Mouse (Mus musculus): ENCODE measurements at regions not wholly inside any gene's neighbourhood (a gene's known extent, or its start where the extent isn't known, plus 50 kb on each side); places are given as distances from the start of the nearest gene placed in this dataset.

- Histone ChIP-seq H3K4me1 (ENCODE audit: control insufficient read depth, insufficient read depth, low read length) (no peaks in the 10 kb centered on the region), H3K4me2 (no peak overlapping the region), H3K4me3 (ENCODE audit: low read depth, low read length) (no peak overlapping the region), H3K27ac (ENCODE audit: low read depth, low read length) (no peak overlapping the region), H3K36me3 (ENCODE audit: control insufficient read depth, insufficient read depth, low read length) (no peaks in the 10 kb centered on the region), H3K9ac (ENCODE audit: low read length) (no peak overlapping the region), H3K9me3 (ENCODE audit: control insufficient read depth, low read length) (no peaks in the 10 kb centered on the region), H3K27me3 (ENCODE audit: control insufficient read depth, insufficient read depth, low read length) (no peaks in the 10 kb centered on the region)
- DNase-seq (ENCODE audit: low spot score, missing footprints): no peak
- ATAC-seq (ENCODE audit: low FRiP score): no peak
- 97% methylated on average over 6 of the region's 6 CpGs for WGBS
These were observed 395.3 kb upstream of the Sall1 start for GRCm38 (mm10) chr8:89439304-89439703.

GRCm38 (mm10) chr8:89426969-89427368 lies 383.0 kb upstream of the Sall1 start:
- no peaks in the 10 kb centered on the region for H3K9me3 ChIP-seq (ENCODE audit: control insufficient read depth, low read length)
- H3K4me1 ChIP-seq (ENCODE audit: control insufficient read depth, insufficient read depth, low read length): no peaks in the 10 kb centered on the region
- no peak overlapping the region for H3K9ac ChIP-seq (ENCODE audit: low read length)
- DNase-seq (ENCODE audit: low spot score, missing footprints): no peak
- no peaks in the 10 kb centered on the region for H3K27me3 ChIP-seq (ENCODE audit: control insufficient read depth, insufficient read depth, low read length)
- H3K27ac ChIP-seq (ENCODE audit: low read depth, low read length): no peak overlapping the region
- no peak overlapping the region for H3K4me3 ChIP-seq (ENCODE audit: low read depth, low read length)
- no peak for ATAC-seq (ENCODE audit: low FRiP score)
- H3K4me2 ChIP-seq: no peak overlapping the region
- no peaks in the 10 kb centered on the region for H3K36me3 ChIP-seq (ENCODE audit: control insufficient read depth, insufficient read depth, low read length)
- 89% methylated on average over 3 of the region's 3 CpGs for WGBS

GRCm38 (mm10) chr8:89415287-89415686 lies 371.3 kb upstream of the Sall1 start:
- H3K36me3 ChIP-seq (ENCODE audit: control insufficient read depth, insufficient read depth, low read length): no peaks in the 10 kb centered on the region
- ATAC-seq (ENCODE audit: low FRiP score) (no peak), DNase-seq (ENCODE audit: low spot score, missing footprints) (no peak)
- no peak overlapping the region for H3K4me2 ChIP-seq
- H3K4me1 ChIP-seq (ENCODE audit: control insufficient read depth, insufficient read depth, low read length): no peaks in the 10 kb centered on the region
- no peak overlapping the region for H3K27ac ChIP-seq (ENCODE audit: low read depth, low read length)
- no peak overlapping the region for H3K9ac ChIP-seq (ENCODE audit: low read length)
- H3K9me3 ChIP-seq (ENCODE audit: control insufficient read depth, low read length): no peaks in the 10 kb centered on the region
- no peak overlapping the region for H3K4me3 ChIP-seq (ENCODE audit: low read depth, low read length)
- no peaks in the 10 kb centered on the region for H3K27me3 ChIP-seq (ENCODE audit: control insufficient read depth, insufficient read depth, low read length)
- WGBS: 80% methylated on average over 2 of the region's 2 CpGs

GRCm38 (mm10) chr8:89412500-89412899 lies 368.5 kb upstream of the Sall1 start:
- H3K27me3 ChIP-seq (ENCODE audit: control insufficient read depth, insufficient read depth, low read length): no peaks in the 10 kb centered on the region
- H3K36me3 ChIP-seq (ENCODE audit: control insufficient read depth, insufficient read depth, low read length): no peaks in the 10 kb centered on the region
- H3K27ac ChIP-seq (ENCODE audit: low read depth, low read length): no peak overlapping the region
- no peak overlapping the region for H3K9ac ChIP-seq (ENCODE audit: low read length)
- WGBS: 86% methylated on average over 8 of the region's 8 CpGs
- no peak overlapping the region for H3K4me2 ChIP-seq
- DNase-seq (ENCODE audit: low spot score, missing footprints) (no peak), ATAC-seq (ENCODE audit: low FRiP score) (no peak)
- no peaks in the 10 kb centered on the region for H3K4me1 ChIP-seq (ENCODE audit: control insufficient read depth, insufficient read depth, low read length)
- H3K9me3 ChIP-seq (ENCODE audit: control insufficient read depth, low read length): no peaks in the 10 kb centered on the region
- no peak overlapping the region for H3K4me3 ChIP-seq (ENCODE audit: low read depth, low read length)

- no peak overlapping the region for H3K27ac ChIP-seq (ENCODE audit: low read depth, low read length)
- ATAC-seq (ENCODE audit: low FRiP score): no peak
- no peaks in the 10 kb centered on the region for H3K27me3 ChIP-seq (ENCODE audit: control insufficient read depth, insufficient read depth, low read length)
- H3K4me3 ChIP-seq (ENCODE audit: low read depth, low read length): no peak overlapping the region
- H3K36me3 ChIP-seq (ENCODE audit: control insufficient read depth, insufficient read depth, low read length): no peaks in the 10 kb centered on the region
- no peaks in the 10 kb centered on the region for H3K9me3 ChIP-seq (ENCODE audit: control insufficient read depth, low read length)
- no peak overlapping the region for H3K9ac ChIP-seq (ENCODE audit: low read length)
- WGBS: 44% methylated on average over 7 of the region's 7 CpGs
- no peaks in the 10 kb centered on the region for H3K4me1 ChIP-seq (ENCODE audit: control insufficient read depth, insufficient read depth, low read length)
- no peak for DNase-seq (ENCODE audit: low spot score, missing footprints)
- no peak overlapping the region for H3K4me2 ChIP-seq
These were observed 368.1 kb upstream of the Sall1 start for GRCm38 (mm10) chr8:89412046-89412445.

- Histone ChIP-seq H3K4me2 (no peak overlapping the region), H3K27me3 (ENCODE audit: control insufficient read depth, insufficient read depth, low read length) (no peaks in the 10 kb centered on the region), H3K27ac (ENCODE audit: low read depth, low read length) (no peak overlapping the region), H3K4me1 (ENCODE audit: control insufficient read depth, insufficient read depth, low read length) (no peaks in the 10 kb centered on the region), H3K9me3 (ENCODE audit: control insufficient read depth, low read length) (no peaks in the 10 kb centered on the region), H3K36me3 (ENCODE audit: control insufficient read depth, insufficient read depth, low read length) (no peaks in the 10 kb centered on the region), H3K4me3 (ENCODE audit: low read depth, low read length) (no peak overlapping the region), H3K9ac (ENCODE audit: low read length) (no peak overlapping the region)
- no peak for DNase-seq (ENCODE audit: low spot score, missing footprints)
- 91% methylated on average over 5 of the region's 5 CpGs for WGBS
- no peak for ATAC-seq (ENCODE audit: low FRiP score)
These were observed 362.7 kb upstream of the Sall1 start for GRCm38 (mm10) chr8:89406688-89407087.

GRCm38 (mm10) chr8:89404287-89404686 lies 360.3 kb upstream of the Sall1 start:
- Histone ChIP-seq H3K9me3 (ENCODE audit: control insufficient read depth, low read length) (no peaks in the 10 kb centered on the region), H3K4me3 (ENCODE audit: low read depth, low read length) (no peak overlapping the region), H3K27ac (ENCODE audit: low read depth, low read length) (no peak overlapping the region), H3K4me1 (ENCODE audit: control insufficient read depth, insufficient read depth, low read length) (no peaks in the 10 kb centered on the region), H3K27me3 (ENCODE audit: control insufficient read depth, insufficient read depth, low read length) (no peaks in the 10 kb centered on the region), H3K9ac (ENCODE audit: low read length) (no peak overlapping the region), H3K4me2 (no peak overlapping the region), H3K36me3 (ENCODE audit: control insufficient read depth, insufficient read depth, low read length) (no peaks in the 10 kb centered on the region)
- no peak for ATAC-seq (ENCODE audit: low FRiP score)
- DNase-seq (ENCODE audit: low spot score, missing footprints): no peak
- WGBS: 89% methylated on average over 3 of the region's 3 CpGs

- Histone ChIP-seq H3K9me3 (ENCODE audit: control insufficient read depth, low read length) (no peaks in the 10 kb centered on the region), H3K9ac (ENCODE audit: low read length) (no peak overlapping the region), H3K4me1 (ENCODE audit: control insufficient read depth, insufficient read depth, low read length) (no peaks in the 10 kb centered on the region), H3K36me3 (ENCODE audit: control insufficient read depth, insufficient read depth, low read length) (no peaks in the 10 kb centered on the region), H3K27ac (ENCODE audit: low read depth, low read length) (no peak overlapping the region), H3K4me3 (ENCODE audit: low read depth, low read length) (no peak overlapping the region), H3K27me3 (ENCODE audit: control insufficient read depth, insufficient read depth, low read length) (no peaks in the 10 kb centered on the region), H3K4me2 (no peak overlapping the region)
- DNase-seq (ENCODE audit: low spot score, missing footprints) (no peak), ATAC-seq (ENCODE audit: low FRiP score) (no peak)
These were observed 352.7 kb upstream of the Sall1 start for GRCm38 (mm10) chr8:89396673-89397072.

- no peak overlapping the region for H3K4me2 ChIP-seq
- WGBS: 76% methylated on average over 6 of the region's 6 CpGs
- no peak overlapping the region for H3K27ac ChIP-seq (ENCODE audit: low read depth, low read length)
- no peak overlapping the region for H3K4me3 ChIP-seq (ENCODE audit: low read depth, low read length)
- H3K27me3 ChIP-seq (ENCODE audit: control insufficient read depth, insufficient read depth, low read length): no peaks in the 10 kb centered on the region
- no peaks in the 10 kb centered on the region for H3K9me3 ChIP-seq (ENCODE audit: control insufficient read depth, low read length)
- ATAC-seq (ENCODE audit: low FRiP score): no peak
- no peak for DNase-seq (ENCODE audit: low spot score, missing footprints)
- H3K36me3 ChIP-seq (ENCODE audit: control insufficient read depth, insufficient read depth, low read length): no peaks in the 10 kb centered on the region
- no peak overlapping the region for H3K9ac ChIP-seq (ENCODE audit: low read length)
- H3K4me1 ChIP-seq (ENCODE audit: control insufficient read depth, insufficient read depth, low read length): peaks cover 12% of the 10 kb centered on the region
These were observed 348.8 kb upstream of the Sall1 start for GRCm38 (mm10) chr8:89392749-89393148.

- H3K4me2 ChIP-seq: no peak overlapping the region
- no peak overlapping the region for H3K4me3 ChIP-seq (ENCODE audit: low read depth, low read length)
- WGBS: 33% methylated on average over 6 of the region's 6 CpGs
- no peak overlapping the region for H3K9ac ChIP-seq (ENCODE audit: low read length)
- H3K36me3 ChIP-seq (ENCODE audit: control insufficient read depth, insufficient read depth, low read length): no peaks in the 10 kb centered on the region
- peaks cover 26% of the 10 kb centered on the region for H3K4me1 ChIP-seq (ENCODE audit: control insufficient read depth, insufficient read depth, low read length)
- H3K9me3 ChIP-seq (ENCODE audit: control insufficient read depth, low read length): no peaks in the 10 kb centered on the region
- no peak overlapping the region for H3K27ac ChIP-seq (ENCODE audit: low read depth, low read length)
- H3K27me3 ChIP-seq (ENCODE audit: control insufficient read depth, insufficient read depth, low read length): no peaks in the 10 kb centered on the region
- DNase-seq (ENCODE audit: low spot score, missing footprints): peak; percentile 37
- ATAC-seq (ENCODE audit: low FRiP score): no peak
These were observed 344.8 kb upstream of the Sall1 start for GRCm38 (mm10) chr8:89388761-89389160.
